ENCODE assay signal across 17 mouse cellular contexts in genomic region chr7:5017931-5018330, GRCm38 (mm10). TPM values are rescaled to one million over a fixed set of nuclear protein-coding genes. Genes with fewer than 3 reads are reported as not detected.
"Had no signal": no experiment of that assay in that cellular context is flagged by ENCODE, and none has a peak within 500 bp of the region (broad histone marks: within the 10 kb centered on the region; RNA-seq: fewer than 3 reads in every experiment).

No protein-coding gene starts in this region.

- ATAC-seq: liver, postnatal 0 days had no signal

- H3K4me3 ChIP-seq: limb, embryonic 15.5 days; lung, embryonic 15.5 days; neural tube, embryonic 12.5 days; neural tube, embryonic 15.5 days had no signal

- H3K9me3 ChIP-seq: limb, embryonic 12.5 days; limb, embryonic 15.5 days; lung, embryonic 15.5 days; neural tube, embryonic 12.5 days; neural tube, embryonic 15.5 days had no signal

- H3K4me2 ChIP-seq: limb, embryonic 12.5 days; limb, embryonic 15.5 days; liver, embryonic 11.5 days; lung, embryonic 15.5 days; midbrain, embryonic 11.5 days; neural tube, embryonic 12.5 days; neural tube, embryonic 15.5 days had no signal

- H3K27ac ChIP-seq: kidney, postnatal 0 days; limb, embryonic 12.5 days; liver, embryonic 14.5 days; neural tube, embryonic 12.5 days had no signal

- H3K27me3 ChIP-seq: limb, embryonic 12.5 days; limb, embryonic 15.5 days; lung, embryonic 15.5 days; neural tube, embryonic 12.5 days; neural tube, embryonic 15.5 days had no signal

- DNase-seq: left cerebral cortex, postnatal 4 days; liver, postnatal 0 days; lung, postnatal 14 days; midbrain, embryonic 14.5 days; right cerebral cortex, adult 18-20 months; right cerebral cortex, postnatal 4 days had no signal

- H3K9ac ChIP-seq: limb, embryonic 12.5 days; limb, embryonic 15.5 days; liver, embryonic 14.5 days; liver, postnatal 0 days; lung, embryonic 15.5 days; neural tube, embryonic 12.5 days; neural tube, embryonic 15.5 days had no signal

RNA-seq across cellular contexts. Expression of gene Ccdc106, which starts 2.4 kb away (rescaled TPM):
- polyA plus RNA-seq: liver, postnatal 0 days had no signal

RNA-seq across cellular contexts. Expression of gene Gm44973, which starts 2.6 kb away (rescaled TPM):
- polyA plus RNA-seq: large intestine, adult 2 months; limb, embryonic 12.5 days; limb, embryonic 15.5 days; neural tube, embryonic 12.5 days; thymus, adult 2 months had no signal
